ENCODE assay signal across 8 mouse cellular contexts in the genomic region with DNA sequence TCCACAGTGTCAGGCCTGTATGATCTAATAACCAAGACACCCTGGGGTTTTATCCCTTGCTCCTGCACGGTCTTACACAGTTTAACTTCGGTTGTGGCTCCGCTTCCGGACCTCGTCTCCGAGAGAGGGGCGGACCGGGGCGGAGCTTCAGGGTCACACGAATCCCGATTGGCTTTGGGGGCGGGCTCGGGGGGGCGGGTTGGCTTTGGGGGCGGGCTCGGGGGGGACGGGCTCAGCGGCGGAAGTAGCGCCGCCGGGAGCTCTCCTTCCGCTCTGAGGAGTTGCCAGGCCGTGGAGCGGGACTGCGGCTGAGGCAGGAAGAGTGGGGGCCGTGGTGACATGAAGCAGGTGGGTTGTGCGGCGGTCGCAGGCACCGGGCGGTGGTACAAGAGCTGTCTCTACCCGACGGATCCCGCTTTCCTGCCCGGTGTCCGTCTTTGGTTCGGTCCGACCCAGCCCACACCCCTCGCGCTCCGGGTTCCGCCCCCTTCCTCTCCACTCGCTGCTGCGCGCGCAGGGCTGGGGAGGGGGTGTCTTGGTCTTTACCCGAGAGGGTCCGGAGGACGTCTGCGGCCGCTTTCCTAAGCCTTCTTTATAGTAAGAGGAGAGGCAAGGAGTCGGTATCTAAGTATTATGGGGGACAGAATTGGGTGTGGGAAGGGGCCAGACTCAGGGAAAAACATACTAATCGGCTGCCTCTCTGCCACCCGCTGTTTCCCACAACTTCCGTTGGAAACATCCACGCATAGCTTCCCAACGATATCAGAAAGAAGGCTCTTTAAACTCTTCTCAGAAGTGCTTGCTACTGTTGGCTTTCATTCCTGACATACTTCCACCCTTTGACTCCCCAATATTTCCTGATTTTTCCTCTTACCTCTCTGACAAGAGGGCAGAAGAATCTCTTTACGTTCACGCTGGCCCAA. TPM values are rescaled to one million over a fixed set of nuclear protein-coding genes. Genes with fewer than 3 reads are reported as not detected.
DNase-seq lines count a peak whose midpoint lies in the region; ATAC-seq and TF ChIP-seq lines count a peak whose summit lies in the region.

Gene Stard3, plus strand, starts transcription at position 208 of the 923 bp plus-strand sequence.

- peak within 1 kb of the TSS; percentile 97 for H3K4me3 ChIP-seq in bone marrow macrophage, adult 2 months (ENCODE audit: insufficient read depth, low read length)
- peak within 1 kb of the TSS; percentile 70 for H3K4me3 ChIP-seq in embryonic facial prominence, embryonic 15.5 days (replicated peaks)
- peak within 1 kb of the TSS; percentile 84 for H3K4me3 ChIP-seq in heart, embryonic 10.5 days
- H3K4me3 ChIP-seq in kidney, embryonic 14.5 days (ENCODE audit: low read length) = peak within 1 kb of the TSS; percentile 60
- peak within 1 kb of the TSS; percentile 78 for H3K4me3 ChIP-seq in liver, embryonic 12.5 days

- H3K9ac ChIP-seq in embryonic facial prominence, embryonic 15.5 days = peak within 1 kb of the TSS; percentile 60
- H3K9ac ChIP-seq in kidney, embryonic 14.5 days (ENCODE audit: low read depth, low read length) = peak within 1 kb of the TSS; percentile 65
- H3K9ac ChIP-seq in liver, embryonic 12.5 days = peak within 1 kb of the TSS; percentile 78

- peaks cover 43% of the 10 kb centered on the region for H3K4me1 ChIP-seq in bone marrow macrophage, adult 2 months (ENCODE audit: control insufficient read depth, insufficient read depth, low read length)
- H3K4me1 ChIP-seq in embryonic facial prominence, embryonic 15.5 days = peaks cover 41% of the 10 kb centered on the region
- peaks cover 61% of the 10 kb centered on the region for H3K4me1 ChIP-seq in heart, embryonic 10.5 days
- peaks cover 30% of the 10 kb centered on the region for H3K4me1 ChIP-seq in kidney, embryonic 14.5 days (ENCODE audit: control insufficient read depth, insufficient read depth, low read length)
- H3K4me1 ChIP-seq in liver, embryonic 12.5 days = peaks cover 60% of the 10 kb centered on the region

- no peaks in the 10 kb centered on the region for H3K36me3 ChIP-seq in embryonic facial prominence, embryonic 15.5 days
- H3K36me3 ChIP-seq in heart, embryonic 10.5 days = peaks cover 4% of the 10 kb centered on the region; the same call in 1 of the 2 replicates
- H3K36me3 ChIP-seq in kidney, embryonic 14.5 days (ENCODE audit: control insufficient read depth, insufficient read depth, low read length) = no peaks in the 10 kb centered on the region
- H3K36me3 ChIP-seq in liver, embryonic 12.5 days = no peaks in the 10 kb centered on the region
- no peaks in the 10 kb centered on the region for H3K36me3 ChIP-seq in splenic B cell, adult 2 months (ENCODE audit: control insufficient read depth, insufficient read depth, low read length, poor library complexity, severe bottlenecking)

- WGBS in embryonic facial prominence, embryonic 15.5 days = under 1% methylated on average over 60 of the region's 60 CpGs
- under 1% methylated on average over 60 of the region's 60 CpGs for WGBS in heart, embryonic 10.5 days
- 1% methylated on average over 58 of the region's 60 CpGs for WGBS in kidney, embryonic 14.5 days
- under 1% methylated on average over 59 of the region's 60 CpGs for WGBS in liver, embryonic 12.5 days (ENCODE audit: insufficient replicate concordance)

- DNase-seq in CD4-positive helper T cell, adult 2 months (ENCODE audit: low read depth, low spot score) = peak; percentile 94
- DNase-seq in heart, embryonic 10.5 days (ENCODE audit: low spot score) = peak; percentile 95
- peak; percentile 95 for DNase-seq in naive thymus-derived CD4-positive, alpha-beta T cell, adult 2 months (ENCODE audit: low read depth)
- DNase-seq in splenic B cell, adult 2 months (ENCODE audit: low read depth, low spot score) = peak; percentile 93

- no peaks in the 10 kb centered on the region for H3K9me3 ChIP-seq in embryonic facial prominence, embryonic 15.5 days (replicated peaks)
- H3K9me3 ChIP-seq in heart, embryonic 10.5 days = no peaks in the 10 kb centered on the region
- no peaks in the 10 kb centered on the region for H3K9me3 ChIP-seq in kidney, embryonic 14.5 days (ENCODE audit: control insufficient read depth, low read length)
- H3K9me3 ChIP-seq in liver, embryonic 12.5 days (replicated peaks) = no peaks in the 10 kb centered on the region

- peak; percentile 89 for ATAC-seq in embryonic facial prominence, embryonic 15.5 days (ENCODE audit: insufficient number of reproducible peaks, low FRiP score, low TSS enrichment, low read depth)
- peak; percentile 87 for ATAC-seq in kidney, embryonic 14.5 days (ENCODE audit: low FRiP score, low TSS enrichment)
- peak; percentile 84 for ATAC-seq in liver, embryonic 12.5 days

- peak within 1 kb of the TSS; percentile 75 for H3K4me2 ChIP-seq in embryonic facial prominence, embryonic 15.5 days (replicated peaks)
- H3K4me2 ChIP-seq in kidney, embryonic 14.5 days (replicated peaks; ENCODE audit: low read depth, low read length) = peak within 1 kb of the TSS; percentile 69
- H3K4me2 ChIP-seq in liver, embryonic 12.5 days = peak within 1 kb of the TSS; percentile 77

- no peak for TF ChIP-seq CTCF in bone marrow macrophage, adult 2 months (IDR thresholded peaks at IDR 0.05; ENCODE audit: low read depth, low read length)

- H3K27me3 ChIP-seq in embryonic facial prominence, embryonic 15.5 days = peaks cover 12% of the 10 kb centered on the region; the same call in 1 of the 2 replicates
- peaks cover 22% of the 10 kb centered on the region for H3K27me3 ChIP-seq in heart, embryonic 10.5 days (ENCODE audit: insufficient read depth, poor library complexity, severe bottlenecking)
- peaks cover 6% of the 10 kb centered on the region; the same call in 1 of the 2 replicates for H3K27me3 ChIP-seq in kidney, embryonic 14.5 days (ENCODE audit: control insufficient read depth, insufficient read depth, low read length)
- peaks cover 20% of the 10 kb centered on the region for H3K27me3 ChIP-seq in liver, embryonic 12.5 days (replicated peaks)
- no peaks in the 10 kb centered on the region for H3K27me3 ChIP-seq in splenic B cell, adult 2 months (ENCODE audit: control insufficient read depth, insufficient read depth, low read length, poor library complexity, severe bottlenecking)

- H3K27ac ChIP-seq in bone marrow macrophage, adult 2 months (ENCODE audit: insufficient read depth, low read depth, low read length) = peak within 1 kb of the TSS; percentile 83
- peak within 1 kb of the TSS; percentile 89 for H3K27ac ChIP-seq in embryonic facial prominence, embryonic 15.5 days (replicated peaks)
- H3K27ac ChIP-seq in heart, embryonic 10.5 days = peak within 1 kb of the TSS; percentile 95
- H3K27ac ChIP-seq in kidney, embryonic 14.5 days (ENCODE audit: low read depth, low read length) = peak within 1 kb of the TSS; percentile 88
- H3K27ac ChIP-seq in liver, embryonic 12.5 days = peak within 1 kb of the TSS; percentile 81

- no peak for TF ChIP-seq POLR2A in bone marrow macrophage, adult 2 months (IDR thresholded peaks at IDR 0.05; ENCODE audit: borderline replicate concordance, low read depth, low read length)

RNA-seq across cellular contexts. Expression of gene Stard3, which starts in this region (rescaled TPM):
- polyA plus RNA-seq in bone marrow macrophage, adult 2 months (2012; ENCODE audit: insufficient read depth, insufficient read length, missing spikeins) = 62.3 and 63.7 TPM in 2 replicates
- polyA plus RNA-seq in embryonic facial prominence, embryonic 15.5 days (2015; fragmentation: Nextera tagmentation; extraction: Ambion mirVana) = 41.0 and 41.3 TPM in 2 replicates
- 51.0 and 53.0 TPM in 2 replicates for polyA plus RNA-seq in heart, embryonic 10.5 days (2016; fragmentation: Nextera tagmentation; extraction: Ambion mirVana)
- 34.9 and 42.0 TPM in 2 replicates for polyA plus RNA-seq in kidney, embryonic 14.5 days (2014; fragmentation: Nextera tagmentation; extraction: Ambion mirVana)
- polyA plus RNA-seq in liver, embryonic 12.5 days (2016; fragmentation: Nextera tagmentation; extraction: Ambion mirVana) = 18.0 and 18.9 TPM in 2 replicates

Comparison
In these comparisons a context has a peak if more than half of its experiments do, and no peak if none do; other contexts are left out.
1. Peak in every context shown above with its lines: DNase-seq, ATAC-seq, H3K4me3 ChIP-seq and H3K27ac ChIP-seq.